Mouse (Mus musculus) bone marrow, adult 2 months (tissue): ENCODE results near the gene Ccng2. TPM values are rescaled to one million over a fixed set of nuclear protein-coding genes. Genes with fewer than 3 reads are reported as not detected.
A peak's percentile ranks its signal among the peaks of the same experiment; 100 is the strongest.

ENCODE experiments used
- H3K27ac ChIP-seq: fragments of 200-500 bp; 2 replicates; pipeline ENCODE4 v1.5.1; 2012; ENCODE audit warnings: low read depth, mild to moderate bottlenecking, control low read depth, inconsistent platforms, low read length; ENCODE audit not compliant: control insufficient read depth, poor library complexity, insufficient read depth
- H3K4me1 ChIP-seq: fragments of 200-500 bp; 2 replicates; pipeline ENCODE4 v1.6.1; 2011; ENCODE audit warnings: low read length; ENCODE audit not compliant: control insufficient read depth, insufficient read depth
- H3K4me3 ChIP-seq: fragments of 200-500 bp; replicated peaks from 2 replicates; pipeline ENCODE3; 2011; ENCODE audit warnings: mild to moderate bottlenecking, low read depth, low read length, control low read depth; ENCODE audit not compliant: control insufficient read depth
- CTCF ChIP-seq: fragments of 200-500 bp; IDR thresholded peaks from 2 replicates; pipeline ENCODE4 v1.5.1; 2011; ENCODE audit warnings: low read length, control low read depth; ENCODE audit not compliant: control insufficient read depth, insufficient read depth
- POLR2A ChIP-seq: fragments of 200-500 bp; IDR thresholded peaks from 2 replicates; pipeline ENCODE4 v1.6.1; 2011; ENCODE audit warnings: low read depth, mild to moderate bottlenecking, control low read depth, low read length, borderline replicate concordance; ENCODE audit not compliant: control insufficient read depth
- WGBS: fragments of 180-500 bp; shearing (Covaris S2); methylation state at CpG from one replicate; pipeline ENCODE4 v1.1.7; 2018; 5-methylcytosine and 5-hydroxymethylcytosine counted together
- polyA plus RNA-seq: library from polyadenylated mRNA; stranded (reverse); fragments of >200 nt; gene quantifications from 2 replicates; pipeline ENCODE4 v1.2.4, GENCODE M21; 2011; ENCODE audit warnings: low replicate concordance; ENCODE audit not compliant: missing spikeins, insufficient read depth, insufficient read length

Ccng2 gene
- polyA plus RNA-seq, 1 experiment = 11.7 TPM

DNA sequence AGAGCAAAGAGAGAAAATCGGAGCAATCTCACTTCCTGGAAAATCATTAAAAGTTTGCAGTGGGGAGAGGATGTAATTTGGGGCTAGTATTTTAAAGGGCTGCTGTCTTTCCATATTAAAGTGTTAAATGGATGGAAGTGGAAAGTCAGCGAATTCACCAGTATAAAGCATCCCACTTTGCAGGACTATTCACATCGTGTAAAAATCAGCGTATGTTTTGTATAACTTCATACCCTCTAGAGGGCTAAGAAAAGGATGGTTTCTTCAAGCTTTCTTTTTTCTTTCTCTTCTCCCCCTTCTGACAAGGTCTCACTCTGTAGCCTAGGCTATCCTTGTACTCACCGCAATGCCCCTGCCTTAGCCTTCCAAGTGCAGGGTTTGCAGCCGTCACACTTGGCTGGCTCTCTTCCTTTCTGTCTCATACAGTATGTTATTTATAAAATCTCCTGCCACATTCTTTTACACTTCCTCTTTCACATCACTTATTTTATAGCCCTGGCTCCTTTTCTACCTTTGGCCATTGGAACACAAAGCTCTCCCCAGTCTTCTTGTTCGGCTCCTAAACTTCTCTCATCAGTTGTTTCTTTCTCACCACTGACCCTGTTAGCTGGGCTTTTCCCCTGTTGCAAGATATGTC lies 1.8 kb upstream of the Ccng2 start:
- no peak overlapping the region; the same call in 1 of the 2 replicates for H3K27ac ChIP-seq
- peaks cover 3% of the 10 kb centered on the region; the same call in 1 of the 2 replicates for H3K4me1 ChIP-seq
- WGBS = 15% methylated on average over 7 of the region's 7 CpGs
- peak overlapping the region; percentile 25 for H3K4me3 ChIP-seq
- TF ChIP-seq CTCF (no peak), POLR2A (no peak)

DNA sequence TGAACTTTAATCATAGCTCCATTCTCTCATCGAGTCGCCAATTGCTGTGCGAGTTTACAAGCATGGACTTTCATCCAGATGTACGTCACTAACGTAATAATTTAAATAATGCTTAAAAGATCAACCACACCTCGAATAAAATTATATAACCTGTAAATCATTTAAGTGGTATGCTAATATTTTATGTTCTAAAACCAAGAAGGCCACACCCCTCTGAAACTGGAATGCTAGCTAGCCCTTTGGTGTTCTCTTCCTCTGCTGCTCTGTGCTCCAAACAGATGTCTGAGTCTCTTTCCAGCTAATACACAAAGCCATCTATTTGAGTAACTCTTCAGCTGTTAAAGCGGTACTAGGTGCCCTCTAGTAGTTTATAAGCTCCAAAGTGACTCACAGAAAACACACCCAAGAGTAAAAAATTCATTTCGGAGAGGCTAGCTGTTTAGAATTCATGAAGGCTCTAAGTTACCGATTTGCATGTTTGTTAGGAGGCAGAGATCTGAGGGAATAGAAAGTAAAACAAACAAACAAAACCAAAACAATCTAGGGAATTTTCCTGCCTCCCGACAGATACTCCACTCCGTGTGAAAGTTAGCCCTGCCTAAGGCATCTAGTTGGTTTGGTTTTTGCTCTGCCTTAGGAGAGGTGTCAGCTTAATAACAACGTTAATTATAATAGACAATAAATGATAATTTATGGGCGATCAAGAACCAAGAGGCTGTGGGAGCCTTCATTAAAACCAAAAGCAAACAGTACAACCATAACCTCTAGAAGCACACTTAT lies 1.1 kb upstream of the Ccng2 start:
- Histone ChIP-seq H3K4me1 (peaks cover 3% of the 10 kb centered on the region; the same call in 1 of the 2 replicates), H3K27ac (no peak overlapping the region; the same call in 1 of the 2 replicates), H3K4me3 (no peak overlapping the region)
- TF ChIP-seq POLR2A (no peak), CTCF (no peak)
- WGBS = 25% methylated on average over 13 of the region's 13 CpGs

DNA sequence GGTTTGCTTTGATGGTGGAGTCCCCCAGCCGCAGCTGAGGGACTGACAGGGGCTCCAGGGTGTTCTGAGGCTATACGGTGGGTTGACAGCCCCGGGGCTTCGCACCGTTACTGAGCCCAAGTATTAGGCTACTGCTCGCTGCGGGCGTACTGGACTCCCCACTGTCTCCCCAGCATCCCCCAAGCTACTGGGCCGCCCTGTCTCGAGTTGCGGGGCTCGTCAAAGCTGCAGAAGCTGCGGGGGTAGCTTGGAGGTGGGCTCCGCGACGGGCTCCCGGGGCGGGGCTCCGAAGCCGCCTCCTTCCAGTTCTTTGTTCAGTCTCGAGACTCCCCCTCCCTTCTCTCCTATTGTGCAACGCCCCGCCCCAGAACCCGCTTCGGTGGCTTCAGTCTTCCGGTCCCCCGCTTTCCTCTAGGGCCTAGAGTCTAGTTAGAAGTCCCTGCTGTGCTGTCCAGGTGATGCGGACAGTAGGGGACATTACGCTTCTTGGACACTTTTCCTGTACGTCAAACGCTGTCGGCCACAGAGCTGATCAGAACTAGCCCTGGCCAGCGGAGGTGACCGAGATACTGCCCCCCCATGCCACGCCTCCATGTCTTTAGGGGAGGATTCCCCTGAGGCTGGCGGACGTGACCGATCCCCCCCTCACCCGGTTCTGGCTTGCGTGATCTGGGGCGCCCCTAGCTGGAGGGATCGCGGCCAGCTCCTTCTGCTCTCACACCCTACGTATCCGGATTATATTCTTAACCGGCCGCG lies 972 bp downstream of the Ccng2 start:
- WGBS = under 1% methylated on average over 48 of the region's 48 CpGs
- peak; percentile 38; the same call in 1 of the 2 replicates for TF ChIP-seq CTCF
- peak; percentile 35; the same call in 1 of the 2 replicates for TF ChIP-seq POLR2A
- peak overlapping the region; percentile 89 for H3K27ac ChIP-seq
- peaks cover 3% of the 10 kb centered on the region; the same call in 1 of the 2 replicates for H3K4me1 ChIP-seq
- H3K4me3 ChIP-seq = peak overlapping the region; percentile 89

DNA sequence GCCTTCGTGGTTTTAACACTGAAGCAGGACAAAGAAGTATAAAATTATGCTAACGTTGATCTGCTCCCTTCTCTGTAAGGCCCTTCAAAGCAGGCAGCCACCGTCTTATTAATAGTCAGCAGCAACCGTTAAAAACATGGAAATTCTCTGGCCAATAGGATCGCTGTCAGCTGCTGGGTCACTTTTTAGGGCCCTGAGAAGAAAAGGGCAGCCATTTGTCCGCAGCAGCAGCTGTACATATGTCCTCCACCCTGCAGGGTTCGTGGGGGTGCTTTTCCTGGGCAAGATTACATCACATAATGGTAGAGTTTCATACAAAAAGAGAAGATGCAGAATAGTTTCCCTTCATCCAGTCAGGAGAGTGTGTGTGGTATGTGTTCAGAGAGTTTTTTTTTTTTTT lies 3.0 kb downstream of the Ccng2 start:
- Histone ChIP-seq H3K4me3 (no peak overlapping the region), H3K27ac (no peak overlapping the region), H3K4me1 (peaks cover 1% of the 10 kb centered on the region; the same call in 1 of the 2 replicates)
- TF ChIP-seq POLR2A (no peak), CTCF (no peak)
- 39% methylated on average over 7 of the region's 7 CpGs for WGBS

DNA sequence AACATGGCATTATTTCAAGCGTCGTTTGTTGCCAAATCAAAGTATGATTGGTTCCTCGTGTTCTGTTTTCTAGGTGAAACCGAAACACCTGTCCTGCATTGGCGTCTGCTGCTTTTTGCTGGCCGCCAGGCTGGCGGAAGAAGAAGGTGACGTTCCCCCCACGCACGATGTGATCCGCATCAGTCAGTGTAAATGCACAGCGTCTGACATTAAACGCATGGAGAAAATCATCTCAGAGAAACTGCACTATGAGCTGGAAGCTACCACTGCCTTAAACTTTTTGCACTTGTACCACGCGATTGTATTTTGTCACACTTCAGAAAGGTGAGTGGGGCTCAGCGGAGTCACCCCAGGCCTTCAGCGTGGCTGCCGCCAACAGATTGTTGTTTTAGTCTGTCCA lies 3.7 kb downstream of the Ccng2 start:
- WGBS = 80% methylated on average over 18 of the region's 18 CpGs
- Histone ChIP-seq H3K4me3 (no peak overlapping the region), H3K27ac (no peak overlapping the region), H3K4me1 (no peaks in the 10 kb centered on the region; the same call in 1 of the 2 replicates)
- TF ChIP-seq POLR2A (no peak), CTCF (no peak)

DNA sequence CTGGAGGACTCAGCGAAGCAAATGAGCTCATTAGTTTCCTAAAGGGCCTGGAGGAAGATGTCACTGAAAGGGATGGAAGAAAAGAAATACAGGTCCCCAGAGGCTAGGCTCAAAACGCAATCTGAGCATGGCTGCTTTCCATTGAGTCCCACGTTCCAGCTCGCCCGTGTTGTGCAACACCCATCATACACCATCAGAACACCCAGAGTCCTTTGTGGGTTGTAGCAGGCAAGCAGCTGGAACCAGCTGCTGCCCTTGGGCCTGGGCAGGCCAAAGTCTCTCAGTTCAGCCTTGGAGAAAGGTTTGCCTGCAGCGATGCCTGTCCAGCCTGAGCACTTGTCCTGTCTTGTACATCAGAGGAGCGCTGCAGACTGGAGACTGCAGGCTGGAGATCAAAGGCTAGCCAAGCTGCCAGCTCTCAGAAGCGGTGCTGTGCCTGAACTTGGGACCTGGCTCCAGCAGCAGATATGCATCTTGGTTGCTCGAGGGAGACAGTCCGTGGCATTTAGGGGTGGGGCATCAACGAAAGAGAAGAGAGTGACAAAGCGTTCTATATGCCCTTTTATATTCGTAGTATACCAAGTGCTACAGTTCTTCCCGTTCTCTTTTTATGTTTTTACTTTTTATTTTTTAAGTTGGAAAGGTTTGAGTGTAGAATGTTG lies 15.5 kb downstream of the Ccng2 start:
- WGBS = 62% methylated on average over 14 of the region's 14 CpGs
- TF ChIP-seq POLR2A (no peak), CTCF (no peak)
- Histone ChIP-seq H3K4me3 (no peak overlapping the region), H3K4me1 (no peaks in the 10 kb centered on the region), H3K27ac (no peak overlapping the region)

DNA sequence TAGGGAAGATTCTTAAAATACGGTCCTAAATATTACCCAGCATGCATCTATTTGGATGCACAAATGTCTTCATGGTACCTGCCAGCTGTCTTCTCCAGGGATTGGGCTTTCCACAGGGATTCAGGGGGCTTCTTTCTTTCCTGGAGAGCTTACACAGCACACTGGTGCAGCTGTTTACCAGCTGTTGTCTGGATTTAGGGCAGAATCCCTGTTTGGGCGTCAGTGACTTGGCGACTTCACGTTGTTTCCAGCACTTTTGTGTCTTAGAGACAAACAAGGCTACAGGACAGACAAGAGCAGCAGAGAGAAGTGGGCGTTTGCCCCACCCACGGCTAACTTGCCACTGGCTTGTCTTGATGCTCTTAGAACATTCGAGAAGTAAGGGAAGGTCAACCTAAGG lies 16.1 kb downstream of the Ccng2 start:
- no peak for TF ChIP-seq POLR2A
- TF ChIP-seq CTCF = no peak
- WGBS = 79% methylated on average over 7 of the region's 7 CpGs
- no peak overlapping the region for H3K4me3 ChIP-seq
- H3K4me1 ChIP-seq = no peaks in the 10 kb centered on the region
- H3K27ac ChIP-seq = no peak overlapping the region
